Mouse (Mus musculus): ENCODE data around the gene AU021092.

- no peak for TF ChIP-seq CTCF (IDR thresholded peaks at IDR 0.05)
- no peak for TF ChIP-seq POLR2A (IDR thresholded peaks at IDR 0.05; ENCODE audit: insufficient read depth, low read depth, low read length)
- TF ChIP-seq EP300 (IDR thresholded peaks at IDR 0.05; ENCODE audit: insufficient read depth, low read depth, low read length) = no peak
Observed at GRCm38 (mm10) chr16:5221403-5221802, 696 bp downstream of the AU021092 start.
